Mouse (Mus musculus) gastrocnemius, postnatal 36 days (tissue): ENCODE measurements around the gene Ackr2. TPM values are rescaled to one million over a fixed set of nuclear protein-coding genes. Genes with fewer than 3 reads are reported as not detected.

Experiments
- DNase-seq, 2 experiments: peaks; one replicate each; pipeline ENCODE4 v3.0.0; 2022
- intact Hi-C: fragments of 180-260 bp; cut with DNase I; formaldehyde crosslinking; loops from one replicate; pipeline ENCODE4 v1.15.1; 2025
- long read RNA-seq, 2 experiments: library from polyadenylated mRNA; stranded (forward); transcript quantifications; one replicate each; pipeline ENCODE4 v2.0.0; 2021
- total RNA-seq, 2 experiments: library from RNA; stranded (reverse); gene quantifications; 2 replicates each; pipeline ENCODE4 v1.2.3; 2021

Ackr2 gene
- total RNA-seq = under 1 TPM; 0.71 to 0.89 TPM
- long read RNA-seq, experiment 1 = 0 reads
- long read RNA-seq, experiment 2, partial matches to known transcripts = 0 of 1 reads
- long read RNA-seq, experiment 2, other reads (novel, unspliced or antisense) = 1 of 1 reads

GRCm38 (mm10) chr9:121898245-121898644 lies at the start of gene Ackr2:
Gene Ackr2 (plus strand): TSS chr9:121898355.
- intact Hi-C loops = no loop called here
- peak in 1 of 2 experiments; percentile 19 for DNase-seq

- DNase-seq = no peak
- intact Hi-C loops = no loop called here
Observed at GRCm38 (mm10) chr9:121854246-121854645, 43.9 kb upstream of the Ackr2 start.

- intact Hi-C loops = no loop called here
- DNase-seq = peak in 1 of 2 experiments; percentile 25
Observed at GRCm38 (mm10) chr9:121856649-121857416, 41.3 kb upstream of the Ackr2 start.

- peak; percentile 96 to 98 for DNase-seq
- intact Hi-C loops = no loop called here
Observed at GRCm38 (mm10) chr9:121857474-121858152, 40.5 kb upstream of the Ackr2 start.

GRCm38 (mm10) chr9:121858153-121858488 lies 40.0 kb upstream of the Ackr2 start, which contains the start of gene Higd1a:
Gene Higd1a (minus strand): TSS chr9:121858362.
- intact Hi-C loops = no loop called here
- no peak for DNase-seq

GRCm38 (mm10) chr9:121859345-121859744 lies 38.8 kb upstream of the Ackr2 start:
- intact Hi-C loops = no loop called here
- DNase-seq = no peak

- intact Hi-C loops = no loop called here
Observed at GRCm38 (mm10) chr9:121860921-121861320, 37.2 kb upstream of the Ackr2 start.

GRCm38 (mm10) chr9:121864837-121865236 lies 33.3 kb upstream of the Ackr2 start:
- intact Hi-C loops = no loop called here
- DNase-seq = no peak

More at GRCm38 (mm10) chr9:121860921-121861320, 37.2 kb upstream of the Ackr2 start:
- no peak for DNase-seq

- intact Hi-C loops = no loop called here
- no peak for DNase-seq
Observed at GRCm38 (mm10) chr9:121865425-121866008, 32.6 kb upstream of the Ackr2 start.

- DNase-seq = no peak
- intact Hi-C loops = no loop called here
Observed at GRCm38 (mm10) chr9:121867632-121868031, 30.5 kb upstream of the Ackr2 start.

GRCm38 (mm10) chr9:121868236-121868635 lies 29.9 kb upstream of the Ackr2 start:
- intact Hi-C loops = no loop called here
- no peak for DNase-seq

- no peak for DNase-seq
Observed at GRCm38 (mm10) chr9:121869432-121869831, 28.7 kb upstream of the Ackr2 start.

GRCm38 (mm10) chr9:121869973-121870515 lies 28.1 kb upstream of the Ackr2 start:
- intact Hi-C loops = no loop called here

More at GRCm38 (mm10) chr9:121869432-121869831, 28.7 kb upstream of the Ackr2 start:
- intact Hi-C loops = no loop called here

GRCm38 (mm10) chr9:121872062-121872683 lies 26.0 kb upstream of the Ackr2 start:
- intact Hi-C loops = no loop called here
- no peak for DNase-seq

More at GRCm38 (mm10) chr9:121869973-121870515, 28.1 kb upstream of the Ackr2 start:
- DNase-seq = no peak

GRCm38 (mm10) chr9:121873578-121873977 lies 24.6 kb upstream of the Ackr2 start:
- intact Hi-C loops = no loop called here
- no peak for DNase-seq

- intact Hi-C loops = loop anchor here (2.0 kb wide), 1 partner anchor 30 kb away; no protein-coding TSS in a partner anchor
- peak in 1 of 2 experiments; percentile 29 for DNase-seq
Observed at GRCm38 (mm10) chr9:121877052-121877740, 21.0 kb upstream of the Ackr2 start.

GRCm38 (mm10) chr9:121880840-121881239 lies 17.3 kb upstream of the Ackr2 start:
- intact Hi-C loops = loop anchor here (2.0 kb wide), 1 partner anchor 106 kb away; no protein-coding TSS in a partner anchor
- peak; percentile 59 to 69 for DNase-seq

GRCm38 (mm10) chr9:121881301-121881700 lies 16.9 kb upstream of the Ackr2 start:
- no peak for DNase-seq
- intact Hi-C loops = loop anchor here (2.0 kb wide), 1 partner anchor 106 kb away; no protein-coding TSS in a partner anchor

GRCm38 (mm10) chr9:121882015-121882457 lies 16.1 kb upstream of the Ackr2 start:
- intact Hi-C loops = no loop called here
- no peak for DNase-seq
